Mouse (Mus musculus) heart, embryonic 16.5 days (tissue): ENCODE results near the gene Rxra. TPM values are rescaled to one million over a fixed set of nuclear protein-coding genes. Genes with fewer than 3 reads are reported as not detected.
A peak's percentile ranks its signal among the peaks of the same experiment; 100 is the strongest.

Experiments
- ATAC-seq: fragments of 200-750 bp; cut with Nextera tagmentation; replicated peaks from 2 replicates; pipeline ENCODE4 v1.8.0; 2017; ENCODE audit warnings: moderate number of reproducible peaks; ENCODE audit not compliant: insufficient read depth, low FRiP score; ENCODE audit errors: extremely low read depth
- H3K27ac ChIP-seq: fragments of 300-500 bp; sonication (generic); 2 replicates; pipeline ENCODE4 v1.5.1; 2014; ENCODE audit warnings: mild to moderate bottlenecking, low read length, control low read depth, moderate library complexity
- H3K27me3 ChIP-seq: fragments of 300-500 bp; sonication (generic); 2 replicates; pipeline ENCODE4 v1.6.1; 2014; ENCODE audit warnings: low read length, mixed read lengths; ENCODE audit not compliant: control insufficient read depth, insufficient read depth
- H3K36me3 ChIP-seq: fragments of 300-500 bp; sonication (generic); 2 replicates; pipeline ENCODE4 v1.6.1; 2014; ENCODE audit not compliant: control insufficient read depth, insufficient read depth
- H3K4me1 ChIP-seq: fragments of 300-500 bp; sonication (generic); 2 replicates; pipeline ENCODE4 v1.6.1; 2014; ENCODE audit warnings: low read length, mixed read lengths; ENCODE audit not compliant: control insufficient read depth, insufficient read depth
- H3K4me2 ChIP-seq: fragments of 300-500 bp; sonication (generic); 2 replicates; pipeline ENCODE4 v1.6.1; 2014; ENCODE audit warnings: low read depth, mild to moderate bottlenecking, control low read depth, low read length
- H3K4me3 ChIP-seq: fragments of 300-500 bp; sonication (generic); 2 replicates; pipeline ENCODE4 v1.5.1; 2014; ENCODE audit warnings: mild to moderate bottlenecking, control low read depth, low read length
- H3K9ac ChIP-seq: fragments of 300-500 bp; sonication (generic); 2 replicates; pipeline ENCODE4 v1.6.1; 2014; ENCODE audit warnings: low read length, control low read depth
- H3K9me3 ChIP-seq: fragments of 300-500 bp; sonication (generic); replicated peaks from 2 replicates; pipeline ENCODE4 v1.6.1; 2016; ENCODE audit warnings: low read length; ENCODE audit not compliant: control insufficient read depth
- WGBS: fragments of 180-500 bp; shearing (Covaris S2); extraction: QIAGEN DNeasy Blood & Tissue Kit; methylation state at CpG from one replicate; pipeline ENCODE4 v1.1.7; 2014; 5-methylcytosine and 5-hydroxymethylcytosine counted together
- polyA plus RNA-seq: library from polyadenylated mRNA; unstranded; fragments of >200 nt; fragmentation: Nextera tagmentation; extraction: Ambion mirVana; gene quantifications from 2 replicates; pipeline ENCODE4 v1.2.1, GENCODE M21; 2015

Rxra gene
- polyA plus RNA-seq, 1 experiment from 2014 or later: 6.6 TPM

DNA sequence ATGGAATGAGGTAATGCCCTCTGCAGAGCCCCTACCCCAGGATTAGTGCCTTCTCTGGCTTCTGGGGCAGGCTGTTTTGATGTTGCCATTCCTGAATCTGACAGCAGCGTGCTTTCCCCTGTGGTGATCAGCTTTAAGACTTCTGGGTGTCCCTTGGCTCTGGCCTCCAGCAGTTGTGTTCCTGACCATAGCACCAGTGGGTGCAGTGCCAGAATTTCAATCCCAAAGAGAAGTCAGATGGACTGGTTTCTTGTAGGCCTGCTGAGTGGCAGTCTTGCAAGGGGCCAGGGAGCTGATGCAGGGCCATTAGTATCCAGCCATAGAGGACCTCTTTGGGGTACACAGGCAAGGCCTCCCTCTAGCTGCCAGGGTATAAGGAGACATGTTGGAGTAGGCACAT lies 10.8 kb downstream of the Rxra start:
- Histone ChIP-seq H3K4me3 (no peak overlapping the region), H3K27ac (peak overlapping the region; percentile 10), H3K4me1 (peaks cover 72% of the 10 kb centered on the region), H3K9ac (peak overlapping the region; percentile 31), H3K27me3 (no peaks in the 10 kb centered on the region), H3K36me3 (no peaks in the 10 kb centered on the region), H3K4me2 (no peak overlapping the region), H3K9me3 (no peaks in the 10 kb centered on the region)
- ATAC-seq: no peak
- 42% methylated on average over 1 of the region's 1 CpGs for WGBS

DNA sequence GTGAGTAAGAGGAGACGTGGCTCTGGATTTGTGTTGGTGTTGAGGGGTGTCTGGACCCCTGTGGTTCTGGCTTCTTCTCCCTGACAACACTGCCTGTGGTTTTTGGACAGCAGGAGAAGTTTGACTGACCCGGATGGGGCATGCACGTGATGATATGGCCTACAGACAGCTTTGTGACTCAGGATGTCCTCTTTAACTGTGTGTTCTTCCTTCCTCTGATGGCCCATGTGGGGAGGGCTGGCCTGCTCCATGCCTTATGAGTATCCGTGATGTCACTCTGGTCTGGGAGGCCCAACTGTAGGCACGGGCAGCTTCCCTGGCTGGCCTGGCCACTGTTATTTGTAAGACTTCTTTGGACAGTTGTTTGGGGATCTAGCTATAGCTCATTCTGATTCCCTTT lies 11.7 kb downstream of the Rxra start:
- 0 out of 2 replicates have a peak overlapping the region, but pooled peaks have one; percentile 9 for H3K27ac ChIP-seq
- H3K4me2 ChIP-seq: no peak overlapping the region

DNA sequence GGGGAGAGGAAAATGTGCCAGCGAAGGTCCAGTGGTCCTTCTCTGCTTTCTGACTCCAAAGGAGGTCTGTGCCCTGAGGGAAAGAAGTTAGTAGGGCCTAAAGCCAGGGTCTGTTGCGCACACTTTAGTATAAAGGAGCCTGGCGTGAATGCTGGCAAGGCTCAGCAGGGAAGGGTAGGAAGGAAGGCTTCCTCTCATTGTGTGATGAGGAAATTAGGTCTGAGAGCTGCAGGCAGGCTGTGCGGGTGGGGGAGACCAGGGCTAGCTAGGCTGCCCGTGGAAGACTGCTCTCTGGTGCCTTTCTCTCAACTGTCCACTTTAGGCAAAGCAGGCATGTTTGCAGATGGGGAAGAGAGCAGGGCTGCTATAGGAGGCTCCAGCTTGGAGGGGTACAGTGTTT lies 14.5 kb downstream of the Rxra start:
- no peak for ATAC-seq
- Histone ChIP-seq H3K27me3 (no peaks in the 10 kb centered on the region), H3K36me3 (no peaks in the 10 kb centered on the region), H3K9me3 (no peaks in the 10 kb centered on the region), H3K4me2 (no peak overlapping the region), H3K4me3 (no peak overlapping the region), H3K27ac (peak overlapping the region; percentile 79), H3K4me1 (peaks cover 76% of the 10 kb centered on the region), H3K9ac (no peak overlapping the region)
- 59% methylated on average over 5 of the region's 5 CpGs for WGBS

More for the DNA sequence above, 11.7 kb downstream of the Rxra start:
- Histone ChIP-seq H3K27me3 (no peaks in the 10 kb centered on the region), H3K4me3 (no peak overlapping the region), H3K4me1 (peaks cover 77% of the 10 kb centered on the region), H3K9ac (no peak overlapping the region), H3K36me3 (no peaks in the 10 kb centered on the region), H3K9me3 (no peaks in the 10 kb centered on the region)
- ATAC-seq: no peak
- WGBS: 57% methylated on average over 5 of the region's 5 CpGs

DNA sequence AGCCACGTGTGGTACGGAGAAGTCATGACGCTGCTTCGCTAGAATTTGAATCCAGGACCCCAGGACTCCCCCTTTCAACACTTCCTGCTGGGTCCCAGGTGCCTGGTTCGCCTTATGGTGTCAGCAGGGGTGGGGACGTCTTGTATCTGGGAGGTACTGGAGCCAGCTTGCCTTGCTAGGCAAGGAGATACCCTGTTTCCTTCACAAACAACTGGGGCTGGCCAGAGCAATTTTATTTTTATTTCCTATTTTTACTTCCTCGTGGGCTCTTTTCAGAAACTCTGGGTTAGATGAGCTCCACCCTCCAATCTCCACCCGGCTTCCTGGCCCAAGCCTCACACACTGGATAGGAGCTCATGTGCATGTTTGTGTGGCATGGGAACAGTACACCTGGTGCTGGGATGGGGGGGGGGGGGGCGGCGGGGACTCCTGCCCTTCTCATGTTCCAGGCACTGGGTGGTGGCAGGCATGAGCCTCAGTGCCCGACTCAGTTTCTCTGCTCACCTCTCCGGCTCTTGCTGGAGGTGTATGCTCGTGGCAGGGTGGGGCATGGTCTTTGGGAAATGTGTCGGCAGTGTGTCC lies 15.0 kb downstream of the Rxra start:
- peaks cover 75% of the 10 kb centered on the region for H3K4me1 ChIP-seq
- H3K27me3 ChIP-seq: no peaks in the 10 kb centered on the region
- H3K36me3 ChIP-seq: no peaks in the 10 kb centered on the region
- no peak overlapping the region for H3K4me3 ChIP-seq
- no peak for ATAC-seq
- no peaks in the 10 kb centered on the region for H3K9me3 ChIP-seq
- WGBS: 71% methylated on average over 13 of the region's 14 CpGs
- H3K4me2 ChIP-seq: no peak overlapping the region
- peak overlapping the region; percentile 79 for H3K27ac ChIP-seq
- no peak overlapping the region for H3K9ac ChIP-seq

DNA sequence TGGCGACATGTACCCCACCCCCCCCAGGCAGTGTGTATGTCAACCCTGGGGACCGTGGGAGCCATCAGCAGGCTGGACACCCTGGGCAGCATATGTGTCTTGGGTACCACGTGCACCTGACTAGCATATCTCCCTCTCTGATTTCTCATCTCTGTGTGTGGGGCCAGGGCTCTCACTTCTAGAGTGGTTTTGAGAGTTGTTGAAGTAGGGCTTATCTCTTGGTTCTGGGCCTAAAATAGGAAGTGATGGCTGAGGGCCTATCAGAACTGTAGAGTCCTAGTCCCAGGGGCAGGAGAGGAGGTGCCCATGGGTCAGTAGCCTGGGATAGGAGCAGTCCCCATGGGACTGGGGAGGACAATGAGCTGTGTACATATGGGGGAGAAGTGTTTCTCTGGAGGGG lies 16.4 kb downstream of the Rxra start:
- Histone ChIP-seq H3K9ac (no peak overlapping the region; the same call in 1 of the 2 replicates), H3K4me3 (no peak overlapping the region), H3K4me2 (0 out of 2 replicates have a peak overlapping the region, but pooled peaks have one; percentile 1), H3K27me3 (no peaks in the 10 kb centered on the region), H3K4me1 (peaks cover 62% of the 10 kb centered on the region), H3K9me3 (no peaks in the 10 kb centered on the region), H3K27ac (peak overlapping the region; percentile 51), H3K36me3 (no peaks in the 10 kb centered on the region)
- WGBS: 14% methylated on average over 3 of the region's 3 CpGs
- peak; percentile 75 for ATAC-seq

DNA sequence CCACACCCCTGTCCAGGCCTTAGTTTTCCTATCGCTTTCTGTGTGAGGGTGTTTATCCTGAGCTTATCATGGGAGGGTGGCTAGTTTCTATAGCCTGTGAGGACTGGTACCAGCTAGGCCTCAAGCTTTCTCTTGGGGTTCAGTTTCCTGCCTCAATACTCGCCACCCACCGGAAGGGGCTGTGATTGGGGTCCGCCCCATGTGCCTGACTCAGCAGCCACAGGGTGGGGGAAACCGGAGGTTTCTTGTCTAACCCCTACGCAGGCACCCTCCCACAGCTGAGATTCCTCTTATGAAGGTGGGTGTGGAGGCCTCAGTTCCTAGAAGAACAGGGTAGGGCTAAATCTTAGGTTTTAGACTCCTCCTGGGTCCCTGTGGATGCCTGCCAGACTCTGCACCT lies 17.4 kb downstream of the Rxra start:
- Histone ChIP-seq H3K27ac (peak overlapping the region; percentile 51; the same call in 1 of the 2 replicates), H3K4me1 (peaks cover 60% of the 10 kb centered on the region), H3K9ac (no peak overlapping the region; the same call in 1 of the 2 replicates), H3K27me3 (no peaks in the 10 kb centered on the region), H3K4me2 (no peak overlapping the region), H3K4me3 (no peak overlapping the region), H3K9me3 (no peaks in the 10 kb centered on the region), H3K36me3 (no peaks in the 10 kb centered on the region)
- no peak for ATAC-seq
- WGBS: 67% methylated on average over 6 of the region's 6 CpGs

DNA sequence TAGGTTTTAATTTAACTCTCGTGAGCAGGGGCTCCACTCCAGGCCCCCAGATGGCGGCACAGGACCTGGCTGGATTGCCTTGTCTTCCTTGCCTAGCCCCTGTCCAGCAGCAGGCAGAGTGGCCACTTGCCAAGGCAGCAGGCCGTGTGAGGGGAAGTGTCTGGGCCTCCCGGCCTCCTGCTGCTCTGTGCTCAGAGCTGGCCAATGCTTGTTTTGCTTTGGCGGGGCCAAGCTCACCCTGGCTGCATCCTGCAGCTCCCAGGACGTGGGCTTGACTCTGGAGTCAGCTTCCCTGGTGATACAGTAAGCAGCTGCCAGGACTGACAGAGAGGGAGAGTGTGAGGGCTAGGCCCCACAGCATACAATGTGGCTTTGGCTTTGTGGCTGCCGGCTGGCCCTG lies 23.3 kb downstream of the Rxra start:
- H3K27ac ChIP-seq: peak overlapping the region; percentile 43
- no peak overlapping the region for H3K4me3 ChIP-seq
- peak; percentile 88 for ATAC-seq
- no peaks in the 10 kb centered on the region for H3K27me3 ChIP-seq
- WGBS: 7% methylated on average over 7 of the region's 7 CpGs
- peak overlapping the region; percentile 28 for H3K4me2 ChIP-seq
- no peaks in the 10 kb centered on the region for H3K36me3 ChIP-seq
- no peaks in the 10 kb centered on the region for H3K9me3 ChIP-seq
- H3K4me1 ChIP-seq: peaks cover 68% of the 10 kb centered on the region
- H3K9ac ChIP-seq: peak overlapping the region; percentile 54; the same call in 1 of the 2 replicates

DNA sequence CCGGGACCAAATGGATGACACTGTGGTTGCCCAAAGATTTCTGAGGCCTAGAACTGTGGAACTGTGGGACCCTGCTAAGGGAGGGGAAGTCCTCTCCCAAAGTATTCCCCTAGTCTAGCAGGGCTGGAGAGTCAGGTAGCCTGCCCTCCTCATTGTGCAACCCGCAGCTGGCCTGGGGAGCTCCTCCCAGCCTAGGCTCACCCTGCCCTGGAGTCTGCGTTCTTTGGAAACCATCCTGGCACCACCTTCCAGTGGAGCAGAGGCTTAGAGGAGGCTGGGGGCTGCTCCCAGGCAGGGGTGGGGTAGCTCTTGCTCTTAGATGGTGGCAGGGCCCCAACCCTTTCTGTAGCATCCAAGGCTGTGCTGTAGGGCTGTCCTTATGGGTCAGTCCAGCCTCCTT lies 26.0 kb downstream of the Rxra start:
- H3K27ac ChIP-seq: no peak overlapping the region
- WGBS: 71% methylated on average over 3 of the region's 3 CpGs
- no peak for ATAC-seq
- H3K9ac ChIP-seq: no peak overlapping the region
- no peaks in the 10 kb centered on the region for H3K27me3 ChIP-seq
- H3K36me3 ChIP-seq: no peaks in the 10 kb centered on the region
- no peak overlapping the region for H3K4me2 ChIP-seq
- no peak overlapping the region for H3K4me3 ChIP-seq
- H3K9me3 ChIP-seq: no peaks in the 10 kb centered on the region
- peaks cover 74% of the 10 kb centered on the region for H3K4me1 ChIP-seq

DNA sequence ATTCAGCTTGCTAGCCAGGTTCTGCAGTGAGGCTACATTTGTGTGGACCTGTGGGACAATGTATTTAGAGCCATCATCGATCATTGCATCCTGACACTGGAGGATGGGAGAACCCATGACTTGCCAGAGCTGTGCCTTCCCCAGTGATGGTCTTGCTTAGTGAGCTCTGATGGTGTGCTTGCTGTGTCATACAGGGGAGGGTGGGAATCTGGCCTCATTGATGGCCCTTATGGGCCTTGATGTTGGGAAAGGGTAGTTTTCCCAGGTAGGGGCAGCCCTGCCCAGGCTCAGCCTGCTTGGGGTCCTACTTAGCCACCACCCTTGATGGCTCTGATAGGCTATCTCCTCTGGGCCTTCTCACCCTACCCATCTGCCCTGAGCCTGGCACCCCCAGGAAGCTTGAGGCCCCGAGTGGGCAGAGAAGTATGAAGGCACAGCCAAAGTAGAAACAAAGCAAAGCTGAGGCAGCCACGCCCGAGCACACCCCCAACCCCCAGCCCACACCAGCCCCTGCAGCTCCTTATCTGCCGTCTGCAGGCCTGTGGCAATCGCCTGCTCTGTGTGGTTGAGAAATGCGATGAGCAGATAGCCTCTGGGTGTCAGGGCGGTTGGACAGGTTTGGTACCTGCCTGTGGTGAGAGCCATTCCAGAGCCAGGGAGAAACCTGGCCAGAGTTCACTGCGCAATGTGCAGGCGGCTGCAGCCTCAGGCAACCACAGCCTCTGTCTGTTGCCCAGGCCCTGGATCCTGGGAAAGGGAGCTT lies 26.8 kb downstream of the Rxra start:
- Histone ChIP-seq H3K27me3 (no peaks in the 10 kb centered on the region), H3K9me3 (no peaks in the 10 kb centered on the region), H3K4me1 (peaks cover 71% of the 10 kb centered on the region), H3K4me2 (no peak overlapping the region), H3K4me3 (no peak overlapping the region), H3K36me3 (no peaks in the 10 kb centered on the region), H3K9ac (peak overlapping the region; percentile 6; the same call in 1 of the 2 replicates), H3K27ac (no peak overlapping the region)
- WGBS: 54% methylated on average over 10 of the region's 10 CpGs
- no peak for ATAC-seq
